Mouse (Mus musculus): Measurements from ENCODE around the gene Mrpl34.
A peak's percentile ranks its signal among the peaks of the same experiment; 100 is the strongest.
"Not testable (repeated sequence)": the region's sequence is repeated elsewhere in the genome, so short reads cannot be mapped to it uniquely, and the experiment has no call there.

Mrpl34 gene

DNA sequence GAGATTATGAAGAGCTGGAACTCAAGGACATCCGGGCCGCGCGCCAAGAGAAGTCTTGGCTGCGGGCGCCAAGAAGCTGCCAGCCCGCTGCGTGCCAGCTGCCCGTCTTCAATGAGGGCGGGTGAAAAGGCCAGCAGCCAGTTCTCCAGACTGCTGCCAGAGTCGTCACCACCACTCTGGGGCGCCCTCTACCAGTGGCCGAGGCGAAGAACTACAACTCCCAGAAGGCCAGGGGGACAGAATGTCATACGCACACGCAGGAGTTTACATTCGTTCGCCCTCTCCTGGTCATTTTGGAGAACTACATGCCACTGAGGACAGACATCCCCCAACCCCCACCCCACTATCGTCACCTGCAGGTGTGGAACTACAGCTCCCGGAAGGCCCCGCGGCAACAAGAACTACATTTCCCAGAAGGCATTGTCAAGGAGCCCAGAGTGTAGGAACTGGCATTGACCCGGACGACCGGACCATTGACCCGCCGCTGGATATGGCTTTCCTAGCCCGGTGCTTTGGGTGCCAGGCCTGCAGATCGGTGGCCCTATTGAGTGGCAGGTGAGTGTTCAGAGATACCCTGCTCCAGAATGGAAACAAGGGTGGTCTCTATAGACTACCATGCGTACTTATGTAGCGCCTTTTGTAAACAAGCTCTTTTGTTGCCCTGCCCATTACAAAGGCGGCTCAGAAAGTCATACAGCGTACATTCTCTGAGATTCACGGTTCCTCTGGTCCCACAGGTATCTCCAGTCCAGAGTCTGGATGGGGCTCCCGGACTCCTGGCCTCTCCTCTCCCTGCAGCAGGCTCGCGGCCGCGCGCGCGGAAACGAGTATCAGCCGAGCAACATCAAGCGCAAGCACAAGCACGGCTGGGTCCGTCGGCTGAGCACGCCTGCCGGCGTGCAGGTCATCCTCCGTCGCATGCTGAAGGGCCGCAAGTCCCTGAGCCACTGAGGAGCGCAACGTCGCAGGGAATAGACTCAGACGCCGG, at the start of gene Mrpl34:
Gene Mrpl34, plus strand, starts transcription at position 447 of the 988 bp plus-strand sequence.
- DNase-seq, result peak; percentile 99

- DNase-seq, result no peak
Measured at GRCm38 (mm10) chr8:71422121-71422520, 42.6 kb upstream of the Mrpl34 start.

DNA sequence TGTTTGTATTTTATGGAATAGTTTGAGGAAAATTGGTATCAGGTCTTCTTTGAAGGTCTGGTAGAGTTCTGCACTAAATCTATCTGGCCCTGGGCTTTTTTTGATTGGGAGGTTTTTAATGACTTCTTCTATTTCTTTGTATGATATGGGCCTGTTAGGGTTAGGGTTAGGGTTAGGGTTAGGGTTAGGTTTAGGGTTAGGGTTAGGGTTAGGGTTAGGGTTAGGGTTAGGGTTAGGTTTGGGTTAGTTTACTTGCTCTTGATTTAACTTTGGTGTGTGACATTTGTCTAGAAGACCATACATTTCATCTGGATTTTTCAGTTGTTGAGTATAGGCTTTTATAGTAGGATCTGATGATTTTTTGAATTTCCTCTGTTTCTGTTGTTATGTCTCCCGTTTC, 31.8 kb upstream of the Mrpl34 start:
- DNase-seq, result not testable (repeated sequence)

DNA sequence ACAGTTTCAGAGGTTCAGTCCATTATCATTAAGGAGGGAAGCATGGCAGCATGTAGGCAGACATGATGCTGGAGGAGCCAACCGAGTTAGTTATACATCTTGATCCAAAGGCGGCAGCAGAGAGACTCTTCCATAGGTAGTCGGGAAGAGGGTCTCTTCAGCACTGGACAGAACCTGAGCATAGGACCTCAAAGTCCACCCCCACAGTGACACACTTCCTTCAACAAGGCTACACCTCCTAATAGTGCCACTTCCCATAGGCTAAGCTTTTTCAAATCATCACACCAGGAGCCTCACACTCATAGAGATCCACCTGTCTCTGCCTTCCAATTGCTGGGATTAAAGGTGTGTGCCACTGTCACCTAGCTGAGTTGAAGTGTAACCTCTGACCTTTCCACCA, 27.7 kb upstream of the Mrpl34 start:
- DNase-seq, result no peak

DNA sequence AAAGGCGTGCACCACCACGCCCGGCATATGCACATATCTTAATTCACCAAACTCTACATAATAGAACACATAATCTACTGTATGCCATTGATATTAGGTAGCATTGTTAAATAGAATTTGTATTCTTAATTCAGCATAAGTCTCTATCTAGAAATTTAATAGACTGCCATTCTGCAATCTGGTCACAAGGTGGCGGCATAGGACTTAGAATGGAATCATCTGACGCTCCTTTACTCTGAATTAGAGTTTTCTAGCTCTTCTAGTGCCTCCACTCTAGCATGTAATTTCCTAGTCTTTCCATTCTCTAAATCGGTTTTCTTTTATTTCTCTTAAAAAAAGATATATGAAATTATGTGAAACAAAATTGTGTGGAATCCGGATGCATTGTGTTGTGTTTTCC, 23.4 kb upstream of the Mrpl34 start:
- peak in 1 of 2 experiments; percentile 37 for DNase-seq

GRCm38 (mm10) chr8:71445096-71445495, 19.7 kb upstream of the Mrpl34 start:
- no peak for DNase-seq

- DNase-seq, result no peak
Measured at GRCm38 (mm10) chr8:71451337-71451736, 13.4 kb upstream of the Mrpl34 start.

DNA sequence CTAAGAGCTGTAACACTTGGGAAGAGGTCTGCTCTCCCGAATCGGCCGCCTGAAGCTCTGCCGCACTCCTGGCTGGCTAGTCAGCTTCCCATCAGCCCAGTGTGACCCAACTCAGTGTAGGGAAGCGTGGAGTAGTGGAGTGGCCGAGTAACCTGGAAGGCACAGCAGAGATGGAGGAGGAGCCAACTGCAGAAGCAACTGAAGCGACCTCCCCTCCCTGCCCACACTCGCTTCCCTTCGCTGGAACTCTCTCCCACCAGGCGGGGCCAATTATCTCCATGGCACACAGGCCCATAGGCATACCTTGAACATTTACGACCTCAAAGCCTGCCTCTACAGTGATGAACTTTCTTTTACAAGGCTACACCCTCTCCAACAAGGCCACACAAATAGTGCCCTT, 13.0 kb upstream of the Mrpl34 start:
- no peak for DNase-seq

- no peak for DNase-seq
Measured at GRCm38 (mm10) chr8:71452669-71453068, 12.1 kb upstream of the Mrpl34 start.

- no peak for DNase-seq
Measured at GRCm38 (mm10) chr8:71454668-71455067, 10.1 kb upstream of the Mrpl34 start.

DNA sequence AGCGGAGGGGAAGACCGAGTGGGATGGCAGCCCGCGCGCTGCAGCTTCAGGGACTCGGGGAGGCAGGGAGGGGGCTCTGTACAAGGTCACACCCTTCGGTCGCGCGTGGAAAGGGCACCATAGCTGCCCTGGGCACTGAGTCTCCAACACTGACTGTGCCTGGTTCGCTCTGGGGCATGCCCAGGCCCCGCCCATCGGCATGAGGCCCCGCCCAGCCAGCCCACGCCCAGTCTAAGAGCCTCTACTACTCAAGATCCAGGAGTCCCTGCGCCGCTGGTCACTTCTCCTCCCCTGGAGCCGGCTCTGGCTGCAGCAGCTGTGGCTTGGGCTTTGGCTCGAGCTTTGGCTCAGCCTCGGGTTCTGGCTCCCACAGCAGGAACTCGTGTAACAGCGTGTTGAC, 7.9 kb upstream of the Mrpl34 start:
- no peak for DNase-seq

- no peak for DNase-seq
Measured at GRCm38 (mm10) chr8:71457659-71458270, 7.0 kb upstream of the Mrpl34 start.

GRCm38 (mm10) chr8:71460716-71461115, 4.0 kb upstream of the Mrpl34 start:
- DNase-seq, result no peak

DNA sequence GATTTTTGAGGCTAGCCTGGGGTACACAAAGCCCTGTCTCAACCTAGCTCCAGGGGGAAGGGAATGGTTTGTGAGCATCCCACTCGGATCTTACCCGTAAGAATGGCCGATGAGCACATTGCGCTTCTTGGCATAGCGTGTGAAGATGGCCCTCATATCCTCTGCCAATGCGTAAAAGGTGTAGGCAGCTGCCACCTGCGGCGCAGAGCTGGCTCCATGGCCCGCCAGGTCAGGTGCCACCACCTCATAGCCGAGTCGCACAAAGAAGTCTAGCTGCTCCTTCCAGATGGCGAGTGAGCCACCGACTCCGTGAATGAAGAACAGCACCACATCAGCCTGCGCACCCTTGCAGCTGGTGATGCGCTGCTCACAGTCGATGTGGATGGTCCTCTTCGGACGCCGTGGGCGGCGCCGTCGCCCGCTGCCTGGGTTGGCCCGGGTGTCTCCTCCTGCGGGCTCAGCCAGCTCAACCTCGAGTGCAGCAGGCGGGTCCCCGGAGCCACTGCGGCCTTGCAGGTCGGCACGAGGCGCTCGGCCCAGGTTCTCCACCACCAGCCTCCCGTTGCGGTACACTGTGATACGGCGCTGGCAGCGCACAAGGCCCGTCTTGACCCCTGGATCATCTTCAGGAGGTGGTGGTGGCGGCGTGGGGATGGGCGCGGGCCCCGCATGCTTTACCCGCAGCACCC, 3.5 kb upstream of the Mrpl34 start:
- DNase-seq, result peak in 1 of 2 experiments; percentile 46

- no peak for DNase-seq
Measured at GRCm38 (mm10) chr8:71462191-71462590, 2.6 kb upstream of the Mrpl34 start.

GRCm38 (mm10) chr8:71462786-71463185, 2.0 kb upstream of the Mrpl34 start:
- DNase-seq, result peak in 1 of 2 experiments; percentile 69

- DNase-seq, result peak; percentile 98
Measured at GRCm38 (mm10) chr8:71463188-71464033, 1.3 kb upstream of the Mrpl34 start, which contains the start of gene Abhd8. Abhd8 (minus strand) TSS chr8:71463655.

DNA sequence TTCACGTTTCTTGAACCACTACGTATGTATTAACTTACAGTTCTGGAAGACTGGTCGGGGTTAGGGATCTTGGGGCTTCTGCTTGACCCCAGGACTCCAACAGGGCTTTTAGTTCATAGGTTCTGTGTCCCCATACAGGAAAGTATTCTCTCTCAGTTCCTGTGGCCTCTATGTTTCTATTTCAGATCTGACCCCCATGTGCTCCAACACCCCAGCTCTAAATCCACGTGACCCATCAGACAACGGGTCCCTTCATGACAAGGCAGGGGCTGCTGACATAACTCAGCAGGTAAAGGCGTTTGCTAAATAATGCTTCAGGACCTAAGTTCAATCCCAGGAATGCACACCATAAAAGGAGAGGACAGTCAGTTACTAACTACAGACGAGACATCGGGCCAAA, 974 bp downstream of the Mrpl34 start:
- no peak for DNase-seq

DNA sequence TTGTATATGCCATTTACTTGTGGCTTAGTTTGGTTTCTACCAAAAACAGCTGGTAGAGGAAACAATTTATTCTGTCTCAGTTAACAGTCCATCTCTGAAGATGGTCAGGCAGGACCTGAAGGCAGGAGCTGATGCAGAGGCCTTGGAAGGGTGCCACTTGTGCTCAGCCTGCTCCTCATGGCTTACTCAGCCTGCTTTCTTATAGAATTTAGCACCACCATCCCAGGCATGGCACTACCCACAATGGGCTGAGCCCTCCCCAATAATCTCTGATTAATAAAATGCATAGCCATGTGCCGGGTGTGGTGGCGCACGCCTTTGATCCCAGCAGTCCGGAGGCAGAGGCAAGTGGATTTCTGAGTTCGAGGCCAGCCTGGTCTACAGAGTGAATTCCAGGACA, 1.4 kb downstream of the Mrpl34 start:
- DNase-seq, result no peak

DNA sequence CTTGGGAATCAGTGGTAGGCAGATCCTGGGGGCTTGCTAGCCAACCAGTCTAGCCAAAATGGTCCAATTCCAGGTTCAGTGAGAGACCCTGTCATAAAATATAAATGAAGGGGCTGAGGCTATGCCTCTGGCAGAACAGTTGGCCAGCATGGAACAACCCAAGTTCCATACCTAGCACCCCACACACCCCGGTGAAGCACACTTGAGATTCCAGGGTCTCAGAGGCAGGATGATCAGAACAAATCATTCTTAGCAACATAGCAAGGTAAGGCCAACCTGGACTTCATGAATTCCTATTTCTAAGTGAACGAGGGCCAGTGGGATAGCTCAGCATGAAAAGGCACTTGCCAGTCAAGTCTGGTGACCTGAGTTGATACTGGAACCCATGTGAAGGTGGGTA, 2.4 kb downstream of the Mrpl34 start:
- DNase-seq, result no peak

GRCm38 (mm10) chr8:71468001-71468400, 3.2 kb downstream of the Mrpl34 start:
- no peak for DNase-seq

GRCm38 (mm10) chr8:71468916-71469315, 4.2 kb downstream of the Mrpl34 start, which contains the start of gene Dda1:
Dda1 (plus strand) TSS chr8:71469199.
- peak; percentile 99 to 100 for DNase-seq

Measured in kidney, postnatal 25 days (tissue).